10 mouse cellular contexts compared by ENCODE assay signal in the genomic region with DNA sequence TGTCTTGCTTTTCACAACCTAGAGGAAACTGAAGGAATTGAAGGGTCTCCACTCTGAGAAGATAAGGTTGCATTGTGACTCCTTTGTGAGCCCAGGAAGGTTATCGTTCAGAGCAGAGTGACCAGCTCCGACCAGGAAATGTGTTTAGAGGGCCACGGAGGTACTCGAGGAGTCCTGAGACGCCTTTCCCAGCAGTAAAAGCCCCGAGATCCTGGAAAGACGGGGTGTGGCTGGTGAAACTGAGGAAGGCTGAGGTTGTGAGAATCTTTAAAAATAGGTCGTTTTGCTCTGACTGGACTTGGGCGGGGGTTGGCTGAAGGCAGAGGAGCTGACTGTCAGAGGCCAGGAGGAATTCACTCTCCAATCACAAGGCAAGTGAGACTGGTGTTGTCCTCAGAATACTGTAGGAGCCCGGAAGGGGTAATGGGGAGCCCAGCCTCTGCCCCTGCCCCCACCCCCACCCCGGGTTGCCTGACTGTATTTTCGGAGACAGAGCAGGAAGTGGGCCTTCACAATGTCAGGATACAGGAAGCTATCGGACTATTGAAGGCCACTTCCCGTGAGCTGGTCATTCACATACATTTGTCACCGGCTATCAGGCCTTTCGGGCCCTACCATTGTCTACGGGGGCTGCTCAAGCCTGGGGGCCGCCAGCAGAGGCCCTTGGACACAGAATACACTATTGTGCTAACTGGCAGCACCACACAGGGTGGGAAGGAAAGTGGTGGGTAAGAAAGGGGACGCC. TPM values are rescaled to one million over a fixed set of nuclear protein-coding genes. Genes with fewer than 3 reads are reported as not detected.
A peak's percentile ranks its signal among the peaks of the same experiment; 100 is the strongest.
DNase-seq lines count a peak whose midpoint lies in the region; TF ChIP-seq lines count a peak whose summit lies in the region.
"Had no signal": no experiment of that assay in that cellular context is flagged by ENCODE, and none has a peak within 500 bp of the region (broad histone marks: within the 10 kb centered on the region; RNA-seq: fewer than 3 reads in every experiment).

No protein-coding gene starts in this region.

- intact Hi-C loops in left cerebral cortex, postnatal 10 days (cut with DNase I), result no loop called here

- no peaks in the 10 kb centered on the region for H3K4me1 ChIP-seq in cortical plate, adult 2 months (ENCODE audit: control insufficient read depth, insufficient read depth, low read length)
- peaks cover 23% of the 10 kb centered on the region for H3K4me1 ChIP-seq in lung, adult 2 months (ENCODE audit: control insufficient read depth, insufficient read depth, low read length)

- TF ChIP-seq CTCF in cortical plate, adult 2 months (IDR thresholded peaks at IDR 0.05; ENCODE audit: extremely low read depth, insufficient read depth, low read length), result no peak
- TF ChIP-seq CTCF in lung, adult 2 months (IDR thresholded peaks at IDR 0.05; ENCODE audit: insufficient read depth, low read length), result no peak

- peak; percentile 14 for DNase-seq in adrenal gland, postnatal 10 days
- no peak for DNase-seq in adrenal gland, postnatal 25 days
- peak; percentile 21 for DNase-seq in kidney, adult 18-20 months
- DNase-seq in lung, adult 2 months, result peak; percentile 25
- DNase-seq in natural killer cell, adult 2 months (ENCODE audit: low spot score in 2 of 2), result no peak
- DNase-seq in spleen, postnatal 36 days (ENCODE audit: low spot score in 2 of 2), result no peak
- DNase-seq in left cerebral cortex, postnatal 10 days (ENCODE audit: extremely low spot score in 1 of 2, low spot score in 2 of 2), result no peak

- WGBS in lung, adult 2 months, result 36% methylated on average over 19 of the region's 19 CpGs

- no peak for TF ChIP-seq POLR2A in cortical plate, adult 2 months (IDR thresholded peaks at IDR 0.05; ENCODE audit: extremely low read depth, insufficient read depth, low read length)
- no peak for TF ChIP-seq POLR2A in lung, adult 2 months (IDR thresholded peaks at IDR 0.05; ENCODE audit: borderline replicate concordance, extremely low read depth, low read depth, low read length)

- peak overlapping the region; percentile 3; the same call in 1 of the 2 replicates for H3K27ac ChIP-seq in cortical plate, adult 2 months (ENCODE audit: insufficient read depth, low read length)

- H3K4me3 ChIP-seq in cortical plate, adult 2 months (ENCODE audit: insufficient read depth, low read length), result no peak overlapping the region
- H3K4me3 ChIP-seq in lung, adult 2 months (replicated peaks; ENCODE audit: extremely low read depth, low read depth, low read length), result no peak overlapping the region

RNA-seq across cellular contexts. Expression of a gene that starts 20.0 kb away (rescaled TPM):
- 10 to 100 TPM; 36.6 to 38.3 TPM for total RNA-seq in adrenal gland, postnatal 10 days (2021)
- total RNA-seq in adrenal gland, postnatal 25 days (2021), result 48.8 and 55.9 TPM in 2 replicates
- 85.9 and 87.5 TPM in 2 replicates for polyA plus RNA-seq in cortical plate, adult 2 months (2012; rRNA removed)
- polyA plus RNA-seq in lung, adult 2 months (2012; rRNA removed), result 37.4 and 40.0 TPM in 2 replicates
- 10 to 100 TPM; 40.5 to 42.9 TPM for total RNA-seq in left cerebral cortex, postnatal 10 days (2021)

RNA-seq across cellular contexts. Expression of a gene that starts 50.2 kb away (rescaled TPM):
- 10 to 100 TPM; 13.3 to 15.4 TPM for total RNA-seq in adrenal gland, postnatal 10 days (2021)
- total RNA-seq in adrenal gland, postnatal 25 days (2021), result 2.2 and 3.0 TPM in 2 replicates
- polyA plus RNA-seq in cortical plate, adult 2 months (2012; rRNA removed), result 8.5 and 9.9 TPM in 2 replicates
- polyA plus RNA-seq in lung, adult 2 months (2012; rRNA removed), result 159 and 211 TPM in 2 replicates
- total RNA-seq in left cerebral cortex, postnatal 10 days (2021), result 10 to 100 TPM in 1 of 2 experiments, 1 to 10 TPM in 1; 9.2 to 10.8 TPM
- total RNA-seq: common myeloid progenitor, adult 5-6 weeks; hematopoietic stem cell, adult 5-6 weeks had no signal

Comparison
In these comparisons a context has a peak if more than half of its experiments do, and no peak if none do; other contexts are left out.
1. DNase-seq: peak in adrenal gland, postnatal 10 days (single experiment), kidney, adult 18-20 months (single experiment) and lung, adult 2 months (single experiment); none in adrenal gland, postnatal 25 days (single experiment), natural killer cell, adult 2 months (0 of 2), spleen, postnatal 36 days (0 of 2) and left cerebral cortex, postnatal 10 days (0 of 2).